Mouse (Mus musculus): ENCODE measurements around the gene Defa31. TPM values are rescaled to one million over a fixed set of nuclear protein-coding genes. Genes with fewer than 3 reads are reported as not detected.

Defa31 gene
- polyA plus RNA-seq (2014; fragmentation: Illumina TruSeq; extraction: RNeasy Lipid Tissue Mini Kit (QIAGEN cat#74804); ENCODE audit: low read depth, low replicate concordance): not detected

DNA sequence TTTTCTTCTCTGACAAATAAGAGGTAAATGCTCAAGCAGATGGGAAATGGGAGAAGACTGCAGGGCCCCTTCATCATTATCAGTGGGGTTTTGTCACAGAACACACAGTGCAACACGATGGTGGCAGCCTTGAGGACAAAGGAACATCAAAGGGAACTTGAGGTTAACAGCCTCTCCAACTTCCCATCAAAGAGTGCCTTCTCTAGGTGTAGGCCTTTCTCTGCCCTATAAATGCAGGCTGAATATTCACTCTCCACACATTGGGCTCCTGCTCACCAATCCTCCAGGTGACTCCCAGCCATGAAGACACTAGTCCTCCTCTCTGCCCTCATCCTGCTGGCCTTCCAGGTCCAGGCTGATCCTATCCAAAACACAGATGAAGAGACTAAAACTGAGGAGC, at the start of gene Defa31:
Gene Defa31, plus strand, starts transcription at position 301 of the 400 bp plus-strand sequence.

DNA sequence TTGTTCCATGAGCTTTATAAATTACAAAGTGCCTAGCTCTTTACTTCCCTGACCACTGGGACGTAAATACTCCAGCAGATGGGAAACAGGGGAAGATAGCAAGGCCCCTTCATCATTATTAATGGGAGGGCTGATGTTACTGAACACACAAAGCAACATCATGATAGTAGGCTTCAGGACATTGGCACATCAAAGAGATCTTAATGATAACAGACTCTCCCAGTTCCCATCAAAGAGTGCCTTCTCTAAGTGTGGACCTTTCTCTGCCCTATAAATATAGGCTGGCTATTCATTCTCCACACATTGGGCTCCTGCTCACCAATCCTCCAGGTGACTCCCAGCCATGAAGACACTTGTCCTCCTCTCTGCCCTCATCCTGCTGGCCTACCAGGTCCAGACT, 29.4 kb upstream of the Defa31 start, which contains the start of gene Defa22:
Gene Defa22, plus strand, starts transcription at position 301 of the 400 bp plus-strand sequence.

DNA sequence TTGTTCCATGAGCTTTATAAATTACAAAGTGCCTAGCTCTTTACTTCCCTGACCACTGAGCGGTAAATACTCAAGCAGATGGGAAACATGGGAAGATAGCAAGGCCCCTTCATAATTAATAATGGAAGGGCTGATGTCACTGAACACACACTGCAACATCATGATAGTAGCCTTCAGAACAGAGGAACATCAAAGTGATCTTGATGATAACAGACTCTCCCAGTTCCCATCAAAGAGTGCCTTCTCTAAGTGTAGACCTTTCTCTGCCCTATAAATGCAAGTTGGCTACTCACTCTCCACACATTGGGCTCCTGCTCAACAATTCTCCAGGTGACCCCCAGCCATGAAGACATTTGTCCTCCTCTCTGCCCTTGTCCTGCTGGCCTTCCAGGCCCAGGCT, 9.8 kb downstream of the Defa31 start, which contains the start of gene Gm15293:
Gene Gm15293, plus strand, starts transcription at position 301 of the 400 bp plus-strand sequence.

Other genes starting within 250 kb of the Defa31 start
- gene AY761185, start 246.9 kb upstream of the Defa31 start, polyA plus RNA-seq (2014; fragmentation: Illumina TruSeq; extraction: RNeasy Lipid Tissue Mini Kit (QIAGEN cat#74804); ENCODE audit: low read depth, low replicate concordance): not detected
- not detected for gene Defa21, start 166.1 kb upstream of the Defa31 start, polyA plus RNA-seq (2014; fragmentation: Illumina TruSeq; extraction: RNeasy Lipid Tissue Mini Kit (QIAGEN cat#74804); ENCODE audit: low read depth, low replicate concordance)
- not detected for gene Defa23, start 136.6 kb upstream of the Defa31 start, polyA plus RNA-seq (2014; fragmentation: Illumina TruSeq; extraction: RNeasy Lipid Tissue Mini Kit (QIAGEN cat#74804); ENCODE audit: low read depth, low replicate concordance)
- gene Defa35, start 126.6 kb upstream of the Defa31 start, polyA plus RNA-seq (2014; fragmentation: Illumina TruSeq; extraction: RNeasy Lipid Tissue Mini Kit (QIAGEN cat#74804); ENCODE audit: low read depth, low replicate concordance): not detected
- not detected for gene Defa25, start 107.2 kb upstream of the Defa31 start, polyA plus RNA-seq (2014; fragmentation: Illumina TruSeq; extraction: RNeasy Lipid Tissue Mini Kit (QIAGEN cat#74804); ENCODE audit: low read depth, low replicate concordance)
- not detected for gene Gm14851, start 95.6 kb upstream of the Defa31 start, polyA plus RNA-seq (2014; fragmentation: Illumina TruSeq; extraction: RNeasy Lipid Tissue Mini Kit (QIAGEN cat#74804); ENCODE audit: low read depth, low replicate concordance)
- not detected for gene Defa30, start 57.0 kb upstream of the Defa31 start, polyA plus RNA-seq (2014; fragmentation: Illumina TruSeq; extraction: RNeasy Lipid Tissue Mini Kit (QIAGEN cat#74804); ENCODE audit: low read depth, low replicate concordance)
- not detected for gene Defa22, start 29.3 kb upstream of the Defa31 start, polyA plus RNA-seq (2014; fragmentation: Illumina TruSeq; extraction: RNeasy Lipid Tissue Mini Kit (QIAGEN cat#74804); ENCODE audit: low read depth, low replicate concordance)
- not detected for gene Gm15293, start 9.9 kb downstream of the Defa31 start, polyA plus RNA-seq (2014; fragmentation: Illumina TruSeq; extraction: RNeasy Lipid Tissue Mini Kit (QIAGEN cat#74804); ENCODE audit: low read depth, low replicate concordance)
- gene Gm15292, start 58.1 kb downstream of the Defa31 start, polyA plus RNA-seq (2014; fragmentation: Illumina TruSeq; extraction: RNeasy Lipid Tissue Mini Kit (QIAGEN cat#74804); ENCODE audit: low read depth, low replicate concordance): not detected
- gene Defa27, start 123.9 kb downstream of the Defa31 start, polyA plus RNA-seq (2014; fragmentation: Illumina TruSeq; extraction: RNeasy Lipid Tissue Mini Kit (QIAGEN cat#74804); ENCODE audit: low read depth, low replicate concordance): not detected
- not detected for gene Defa29, start 135.4 kb downstream of the Defa31 start, polyA plus RNA-seq (2014; fragmentation: Illumina TruSeq; extraction: RNeasy Lipid Tissue Mini Kit (QIAGEN cat#74804); ENCODE audit: low read depth, low replicate concordance)
- gene Defa2, start 186.9 kb downstream of the Defa31 start, polyA plus RNA-seq (2014; fragmentation: Illumina TruSeq; extraction: RNeasy Lipid Tissue Mini Kit (QIAGEN cat#74804); ENCODE audit: low read depth, low replicate concordance): not detected
- gene Defa33, start 200.2 kb downstream of the Defa31 start, polyA plus RNA-seq (2014; fragmentation: Illumina TruSeq; extraction: RNeasy Lipid Tissue Mini Kit (QIAGEN cat#74804); ENCODE audit: low read depth, low replicate concordance): not detected
- not detected for gene Defa36, start 235.8 kb downstream of the Defa31 start, polyA plus RNA-seq (2014; fragmentation: Illumina TruSeq; extraction: RNeasy Lipid Tissue Mini Kit (QIAGEN cat#74804); ENCODE audit: low read depth, low replicate concordance)

Data from liver, adult 10 weeks (tissue).